Mouse (Mus musculus) embryonic fibroblast, embryonic 13.5 days (primary cell): ENCODE data around the gene Rps13. TPM values are rescaled to one million over a fixed set of nuclear protein-coding genes. Genes with fewer than 3 reads are reported as not detected.

Experiments used
- H3K27ac ChIP-seq: 2 replicates; pipeline ENCODE4 v1.5.1; 2012; ENCODE audit warnings: low read length, control low read depth, inconsistent platforms; ENCODE audit not compliant: insufficient read depth
- H3K4me1 ChIP-seq: 2 replicates; pipeline ENCODE4 v1.6.1; 2011; ENCODE audit warnings: low read length; ENCODE audit not compliant: control insufficient read depth, insufficient read depth
- H3K4me3 ChIP-seq: 2 replicates; pipeline ENCODE4 v1.5.1; 2011; ENCODE audit warnings: mild to moderate bottlenecking, control low read depth, low read length; ENCODE audit not compliant: insufficient read depth
- CTCF ChIP-seq: IDR thresholded peaks from 2 replicates; pipeline ENCODE4 v1.5.1; 2011; ENCODE audit warnings: mild to moderate bottlenecking, control low read depth, low read length, moderate library complexity, borderline replicate concordance; ENCODE audit not compliant: insufficient read depth
- POLR2A ChIP-seq: IDR thresholded peaks from 2 replicates; pipeline ENCODE4 v1.6.1; 2011; ENCODE audit warnings: low read depth, mild to moderate bottlenecking, control low read depth, low read length, moderate library complexity
- polyA plus RNA-seq: library from polyadenylated mRNA; stranded (reverse); fragments of >200 nt; gene quantifications from 2 replicates; pipeline ENCODE4 v1.2.4, GENCODE M21; 2011; ENCODE audit warnings: low read depth; ENCODE audit not compliant: missing spikeins, insufficient read length

The Rps13 gene
- polyA plus RNA-seq, 1 experiment, result 289 TPM

DNA sequence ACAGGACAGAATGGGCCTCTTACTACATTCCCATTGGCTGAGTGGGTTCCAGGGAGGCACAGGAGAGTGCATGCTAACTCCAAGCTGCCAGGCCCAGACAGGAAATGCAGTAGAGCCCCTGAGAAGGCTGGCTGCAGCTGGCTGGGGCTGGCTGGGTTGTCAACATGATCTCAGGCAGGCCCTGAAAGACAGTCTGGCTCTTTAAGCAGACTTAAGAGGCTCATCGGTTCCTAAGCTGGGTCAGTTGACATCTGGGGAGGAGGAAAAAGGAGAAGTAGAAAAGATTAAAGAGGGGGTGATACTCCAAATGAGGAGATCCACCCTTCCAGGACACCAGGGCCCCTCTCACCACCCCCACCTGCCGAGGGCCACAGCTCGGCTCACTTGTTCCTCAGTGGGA lies 39.0 kb downstream of the Rps13 start:
- Histone ChIP-seq H3K4me3 (no peak overlapping the region), H3K27ac (no peak overlapping the region), H3K4me1 (no peaks in the 10 kb centered on the region)
- TF ChIP-seq CTCF (no peak), POLR2A (no peak)

- H3K4me3 ChIP-seq, result no peak overlapping the region
- H3K4me1 ChIP-seq, result peaks cover 8% of the 10 kb centered on the region
- no peak for TF ChIP-seq CTCF
- TF ChIP-seq POLR2A, result no peak
- no peak overlapping the region for H3K27ac ChIP-seq
These were observed 41.6 kb downstream of the Rps13 start for GRCm38 (mm10) chr7:116292377-116292776.

DNA sequence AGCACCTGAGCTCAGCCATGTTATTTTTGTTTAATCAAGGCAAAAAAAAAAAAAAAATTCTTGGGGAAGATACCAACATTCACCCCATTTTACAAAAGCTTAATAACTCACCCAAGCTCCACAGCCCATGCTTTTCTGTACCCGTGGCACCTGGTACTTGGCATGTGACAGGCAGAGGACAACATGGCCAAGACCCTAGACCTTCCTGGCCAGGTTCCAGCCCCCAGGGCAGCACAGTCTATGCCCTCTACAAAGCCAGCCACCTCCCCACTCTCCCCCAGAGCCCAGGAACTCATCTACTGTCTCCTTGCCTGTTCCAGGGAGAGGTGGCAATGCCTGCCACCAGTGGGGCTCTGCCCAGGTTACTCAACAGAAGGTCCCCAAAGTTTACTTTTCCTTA lies 43.4 kb downstream of the Rps13 start:
- no peak overlapping the region for H3K4me3 ChIP-seq
- peaks cover 10% of the 10 kb centered on the region for H3K4me1 ChIP-seq
- H3K27ac ChIP-seq, result no peak overlapping the region
- TF ChIP-seq CTCF, result no peak
- TF ChIP-seq POLR2A, result no peak

DNA sequence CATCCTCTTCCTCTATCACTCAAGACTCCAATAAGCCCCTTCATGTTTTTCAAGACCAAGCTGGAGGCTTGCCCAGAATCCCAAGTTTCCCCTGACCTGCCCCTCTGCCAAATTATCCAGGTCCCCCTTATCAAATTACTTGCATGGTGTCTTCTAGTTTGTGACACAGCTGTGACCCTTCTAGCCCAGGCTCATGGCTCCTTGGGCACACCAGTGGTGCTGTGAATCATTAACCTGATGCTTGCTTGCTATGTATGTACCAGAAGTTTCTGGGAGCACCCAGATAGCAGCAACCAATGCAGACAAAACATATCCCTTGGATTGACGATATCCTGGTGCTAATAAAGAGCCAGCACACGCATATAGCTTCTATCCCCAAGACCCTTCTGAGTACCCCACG lies 45.0 kb downstream of the Rps13 start:
- H3K27ac ChIP-seq, result no peak overlapping the region
- peaks cover 10% of the 10 kb centered on the region for H3K4me1 ChIP-seq
- no peak overlapping the region for H3K4me3 ChIP-seq
- TF ChIP-seq CTCF, result no peak
- no peak for TF ChIP-seq POLR2A

GRCm38 (mm10) chr7:116287959-116288358 lies 46.0 kb downstream of the Rps13 start:
- H3K4me3 ChIP-seq, result no peak overlapping the region
- TF ChIP-seq CTCF (no peak), POLR2A (no peak)
- H3K27ac ChIP-seq, result peak overlapping the region; percentile 85
- H3K4me1 ChIP-seq, result peaks cover 10% of the 10 kb centered on the region

- Histone ChIP-seq H3K4me3 (no peak overlapping the region), H3K27ac (peak overlapping the region; percentile 85), H3K4me1 (peaks cover 10% of the 10 kb centered on the region)
- TF ChIP-seq CTCF, result no peak
- no peak for TF ChIP-seq POLR2A
These were observed 47.2 kb downstream of the Rps13 start for GRCm38 (mm10) chr7:116286611-116287355.

GRCm38 (mm10) chr7:116286173-116286572 lies 47.8 kb downstream of the Rps13 start:
- no peak overlapping the region for H3K4me3 ChIP-seq
- H3K4me1 ChIP-seq, result peaks cover 10% of the 10 kb centered on the region
- peak overlapping the region; percentile 85 for H3K27ac ChIP-seq
- TF ChIP-seq POLR2A (no peak), CTCF (no peak)

DNA sequence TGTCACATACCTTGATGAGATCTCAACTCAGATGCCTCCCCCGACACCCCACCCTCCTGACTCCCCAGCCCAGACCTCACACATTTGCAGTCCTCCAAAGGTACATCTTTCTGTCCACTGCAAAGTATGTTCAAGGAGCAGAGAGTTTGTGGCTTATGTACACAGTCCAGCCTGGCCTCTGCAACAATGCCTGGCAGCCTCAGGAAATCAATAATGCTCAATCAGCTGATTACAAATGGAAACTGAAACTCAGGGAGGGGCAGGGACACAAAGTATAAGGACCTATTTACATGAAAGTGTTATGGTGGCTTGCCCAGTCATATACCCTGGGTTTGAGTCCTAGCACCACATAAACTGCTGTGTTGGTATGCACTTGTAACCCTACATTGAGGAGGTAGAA lies 48.8 kb downstream of the Rps13 start:
- TF ChIP-seq CTCF, result no peak
- no peak for TF ChIP-seq POLR2A
- Histone ChIP-seq H3K27ac (no peak overlapping the region), H3K4me3 (no peak overlapping the region), H3K4me1 (peaks cover 10% of the 10 kb centered on the region)

DNA sequence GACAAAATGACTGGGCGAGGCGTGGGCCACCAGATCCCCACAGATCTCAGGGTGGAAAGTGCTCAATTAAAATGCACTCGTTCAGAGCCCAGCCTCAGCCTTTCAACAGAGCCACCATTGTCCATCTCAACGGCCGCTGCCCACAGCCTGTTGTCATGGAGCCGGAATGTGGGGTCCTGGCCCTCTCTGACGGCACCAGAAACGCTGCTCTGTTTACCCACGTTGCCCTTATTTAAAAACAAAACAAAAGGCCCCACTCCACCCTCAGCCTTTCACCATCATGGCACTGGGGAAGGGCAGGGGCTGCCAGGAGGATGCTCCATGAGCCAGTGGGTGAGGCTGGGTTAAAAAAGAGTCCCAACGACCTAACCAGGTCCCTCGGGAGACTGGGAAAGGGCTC lies 51.2 kb downstream of the Rps13 start:
- H3K27ac ChIP-seq, result no peak overlapping the region
- no peak overlapping the region for H3K4me3 ChIP-seq
- TF ChIP-seq POLR2A (no peak), CTCF (no peak)
- H3K4me1 ChIP-seq, result peaks cover 5% of the 10 kb centered on the region

Other genes with a start within 250 kb of the Rps13 start
- 0.98 TPM in 1 of 2 replicates, not detected in the other for gene Gm4353, start 249.6 kb downstream of the Rps13 start, polyA plus RNA-seq
- 3.0 and 5.8 TPM in 2 replicates for gene Plekha7, start 25.8 kb downstream of the Rps13 start, polyA plus RNA-seq
- 48.3 and 57.1 TPM in 2 replicates for gene Pik3c2a, start 109.3 kb upstream of the Rps13 start, polyA plus RNA-seq
- gene Nucb2, start 170.2 kb upstream of the Rps13 start, polyA plus RNA-seq, result 39.8 and 44.0 TPM in 2 replicates